ENCODE assay signal across 22 mouse cellular contexts in genomic region chr15:9768184-9768918, GRCm38 (mm10). TPM values are rescaled to one million over a fixed set of nuclear protein-coding genes. Genes with fewer than 3 reads are reported as not detected.
DNase-seq lines count a peak whose midpoint lies in the region; ATAC-seq and TF ChIP-seq lines count a peak whose summit lies in the region.
"Had no signal": no experiment of that assay in that cellular context is flagged by ENCODE, and none has a peak within 500 bp of the region (broad histone marks: within the 10 kb centered on the region; RNA-seq: fewer than 3 reads in every experiment).

No protein-coding gene starts in this region.

- no peak overlapping the region for H3K4me3 ChIP-seq in forebrain, embryonic 14.5 days (ENCODE audit: low read depth, low read length)
- no peak overlapping the region for H3K4me3 ChIP-seq in forebrain, embryonic 10.5 days
- H3K4me3 ChIP-seq in embryonic facial prominence, embryonic 14.5 days (ENCODE audit: low read depth, low read length): no peak overlapping the region
- H3K4me3 ChIP-seq: embryonic facial prominence, embryonic 13.5 days; hindbrain, embryonic 15.5 days had no signal

- no peak overlapping the region for H3K4me2 ChIP-seq in forebrain, embryonic 14.5 days (ENCODE audit: low read length)
- no peak overlapping the region for H3K4me2 ChIP-seq in embryonic facial prominence, embryonic 14.5 days (ENCODE audit: low read depth, low read length)
- H3K4me2 ChIP-seq: embryonic facial prominence, embryonic 13.5 days; heart, embryonic 11.5 days; hindbrain, embryonic 15.5 days; midbrain, embryonic 11.5 days had no signal

- H3K9me3 ChIP-seq in forebrain, embryonic 14.5 days (replicated peaks; ENCODE audit: control insufficient read depth, low read length): no peaks in the 10 kb centered on the region
- no peaks in the 10 kb centered on the region for H3K9me3 ChIP-seq in forebrain, embryonic 10.5 days
- H3K9me3 ChIP-seq in embryonic facial prominence, embryonic 14.5 days (ENCODE audit: control insufficient read depth, low read length): no peaks in the 10 kb centered on the region
- H3K9me3 ChIP-seq: embryonic facial prominence, embryonic 13.5 days; hindbrain, embryonic 15.5 days had no signal

- no peaks in the 10 kb centered on the region for H3K4me1 ChIP-seq in forebrain, embryonic 14.5 days (ENCODE audit: control insufficient read depth, insufficient read depth, low read length)
- no peaks in the 10 kb centered on the region for H3K4me1 ChIP-seq in forebrain, embryonic 10.5 days
- no peaks in the 10 kb centered on the region for H3K4me1 ChIP-seq in embryonic facial prominence, embryonic 14.5 days (ENCODE audit: control insufficient read depth, insufficient read depth, low read length)
- H3K4me1 ChIP-seq: hindbrain, embryonic 15.5 days had no signal

- no peaks in the 10 kb centered on the region for H3K27me3 ChIP-seq in forebrain, embryonic 14.5 days (replicated peaks; ENCODE audit: control insufficient read depth, insufficient read depth, low read length)
- no peaks in the 10 kb centered on the region for H3K27me3 ChIP-seq in forebrain, embryonic 10.5 days (ENCODE audit: poor library complexity, severe bottlenecking)
- H3K27me3 ChIP-seq in embryonic facial prominence, embryonic 14.5 days (replicated peaks; ENCODE audit: control insufficient read depth, insufficient read depth, low read length): no peaks in the 10 kb centered on the region
- H3K27me3 ChIP-seq: embryonic facial prominence, embryonic 13.5 days; hindbrain, embryonic 15.5 days had no signal

- WGBS in forebrain, embryonic 14.5 days: 72% methylated on average over 4 of the region's 4 CpGs
- 83% methylated on average over 4 of the region's 4 CpGs for WGBS in forebrain, embryonic 10.5 days
- WGBS in embryonic facial prominence, embryonic 14.5 days: 37% methylated on average over 4 of the region's 4 CpGs

- H3K9ac ChIP-seq in forebrain, embryonic 14.5 days (ENCODE audit: low read length): no peak overlapping the region
- H3K9ac ChIP-seq in embryonic facial prominence, embryonic 14.5 days (ENCODE audit: low read depth, low read length): no peak overlapping the region
- H3K9ac ChIP-seq: embryonic facial prominence, embryonic 13.5 days; hindbrain, embryonic 15.5 days had no signal

- no peaks in the 10 kb centered on the region for H3K36me3 ChIP-seq in forebrain, embryonic 14.5 days (ENCODE audit: control insufficient read depth, insufficient read depth, low read length)
- no peaks in the 10 kb centered on the region for H3K36me3 ChIP-seq in forebrain, embryonic 10.5 days (replicated peaks)
- no peaks in the 10 kb centered on the region for H3K36me3 ChIP-seq in embryonic facial prominence, embryonic 14.5 days (ENCODE audit: control insufficient read depth, insufficient read depth, low read length)
- H3K36me3 ChIP-seq: embryonic facial prominence, embryonic 13.5 days; hindbrain, embryonic 15.5 days had no signal

- ATAC-seq in forebrain, embryonic 14.5 days: no peak
- ATAC-seq in embryonic facial prominence, embryonic 14.5 days (ENCODE audit: low read depth): peak; percentile 57; the same call in 1 of the 2 replicates
- ATAC-seq in granulocyte monocyte progenitor cell, adult 5-6 weeks (replicated peaks; ENCODE audit: poor library complexity, severe bottlenecking): no peak
- ATAC-seq: CD4-positive, CD25-positive, alpha-beta regulatory T cell, adult 4 months; intestine, embryonic 16.5 days; Patski had no signal

- no peak for TF ChIP-seq CTCF in brain, embryonic 14.5 days (IDR thresholded peaks at IDR 0.05; ENCODE audit: borderline replicate concordance, extremely low read depth, insufficient read depth, insufficient read length)

- no peak for TF ChIP-seq POLR2A in brain, embryonic 14.5 days (IDR thresholded peaks at IDR 0.05; ENCODE audit: borderline replicate concordance, extremely low read depth, insufficient read depth, insufficient read length, poor library complexity, severe bottlenecking)

- DNase-seq in forebrain, embryonic 14.5 days (ENCODE audit: low spot score): peak; percentile 46
- DNase-seq in forebrain, embryonic 10.5 days (ENCODE audit: extremely low spot score, low spot score): no peak
- DNase-seq in heart, postnatal 10 days: peak; percentile 5 to 9
- DNase-seq in heart, adult 18-20 months: no peak
- DNase-seq in brain, embryonic 14.5 days (ENCODE audit: low read depth): peak; percentile 37
- DNase-seq in embryonic facial prominence, embryonic 14.5 days (ENCODE audit: low spot score): peak; percentile 53
- DNase-seq in layer of hippocampus, postnatal 14 days (ENCODE audit: low spot score in 2 of 2): no peak
- DNase-seq: adrenal gland, adult 8-10 months; cerebellum, postnatal 10 days; liver; lung, postnatal 36 days; right cerebral cortex, postnatal 4 days had no signal

- no peak overlapping the region for H3K27ac ChIP-seq in forebrain, embryonic 14.5 days (ENCODE audit: low read depth, low read length)
- H3K27ac ChIP-seq in forebrain, embryonic 10.5 days: no peak overlapping the region
- no peak overlapping the region for H3K27ac ChIP-seq in embryonic facial prominence, embryonic 14.5 days (replicated peaks; ENCODE audit: low read depth, low read length)
- H3K27ac ChIP-seq: embryonic facial prominence, embryonic 13.5 days; hindbrain, embryonic 15.5 days; stomach, postnatal 0 days had no signal

- intact Hi-C loops in heart, postnatal 10 days (cut with DNase I): no loop called here

RNA-seq across cellular contexts. Expression of gene Spef2, which starts 19.7 kb away (rescaled TPM):
- 1.1 and 1.8 TPM in 2 replicates for polyA plus RNA-seq in forebrain, embryonic 14.5 days (2014; fragmentation: Nextera tagmentation; extraction: Ambion mirVana)
- polyA plus RNA-seq in forebrain, embryonic 10.5 days (2016; fragmentation: Nextera tagmentation; extraction: Ambion mirVana): 0.35 and 0.68 TPM in 2 replicates
- total RNA-seq in heart, postnatal 10 days (2021): under 1 TPM; 0.15 to 0.26 TPM
- total RNA-seq in heart, adult 18-20 months (2021): under 1 TPM; 0.05 to 0.18 TPM
- 0.72 and 1.2 TPM in 2 replicates for polyA plus RNA-seq in brain, embryonic 14.5 days (2012; rRNA removed)
- 1.3 and 2.0 TPM in 2 replicates for polyA plus RNA-seq in embryonic facial prominence, embryonic 14.5 days (2014; fragmentation: Nextera tagmentation; extraction: Ambion mirVana)
- 4.9 TPM in 1 of 2 replicates, not detected in the other for total RNA-seq in granulocyte monocyte progenitor cell, adult 5-6 weeks (2014; fragmentation: Nextera tagmentation)
- total RNA-seq in granulocyte monocyte progenitor cell, adult 5-6 weeks (2017): 2.4 and 2.8 TPM in 2 replicates
- total RNA-seq in layer of hippocampus, postnatal 14 days (2021): 1 to 10 TPM; 1.6 to 2.7 TPM
- total RNA-seq: monocyte, adult 5-6 weeks had no signal

Comparison
In these comparisons a context has a peak if more than half of its experiments do, and no peak if none do; other contexts are left out.
1. DNase-seq: peak in forebrain, embryonic 14.5 days (single experiment), heart, postnatal 10 days (2 of 2), brain, embryonic 14.5 days (single experiment) and embryonic facial prominence, embryonic 14.5 days (single experiment); none in forebrain, embryonic 10.5 days (single experiment), heart, adult 18-20 months (0 of 2) and layer of hippocampus, postnatal 14 days (0 of 2).